Mouse (Mus musculus) midbrain, postnatal 0 days (tissue): Measurements from ENCODE around the gene Lrrc8d. TPM values are rescaled to one million over a fixed set of nuclear protein-coding genes. Genes with fewer than 3 reads are reported as not detected.

ENCODE experiments used
- ATAC-seq: fragments of 200-750 bp; cut with Nextera tagmentation; 2 replicates; pipeline ENCODE4 v1.8.0; 2017; ENCODE audit warnings: moderate number of reproducible peaks, mild to moderate bottlenecking, moderate TSS enrichment, moderate library complexity; ENCODE audit not compliant: low FRiP score
- DNase-seq: peaks from one replicate; pipeline ENCODE4 v3.0.0-alpha.2; 2015; ENCODE audit warnings: low spot score
- H3K27ac ChIP-seq: fragments of 300-500 bp; sonication (generic); 2 replicates; pipeline ENCODE4 v1.5.1; 2014; ENCODE audit warnings: low read depth, mild to moderate bottlenecking, low read length, mixed read lengths
- H3K27me3 ChIP-seq: fragments of 300-500 bp; sonication (generic); 2 replicates; pipeline ENCODE4 v1.6.1; 2014; ENCODE audit warnings: low read length, control low read depth, mixed read lengths; ENCODE audit not compliant: insufficient read depth
- H3K36me3 ChIP-seq: fragments of 300-500 bp; sonication (generic); 2 replicates; pipeline ENCODE4 v1.6.1; 2014; ENCODE audit warnings: low read length, control low read depth, mixed read lengths; ENCODE audit not compliant: insufficient read depth
- H3K4me1 ChIP-seq: fragments of 300-500 bp; sonication (generic); 2 replicates; pipeline ENCODE4 v1.6.1; 2014; ENCODE audit warnings: mild to moderate bottlenecking, control low read depth, antibody characterized with exemption, low read length, mixed read lengths; ENCODE audit not compliant: insufficient read depth
- H3K4me2 ChIP-seq: fragments of 300-500 bp; sonication (generic); 2 replicates; pipeline ENCODE4 v1.6.1; 2014; ENCODE audit warnings: low read depth, mild to moderate bottlenecking, low read length, mixed read lengths; ENCODE audit not compliant: poor library complexity, severe bottlenecking
- H3K4me3 ChIP-seq: fragments of 300-500 bp; sonication (generic); 2 replicates; pipeline ENCODE4 v1.5.1; 2014; ENCODE audit warnings: low read depth, mild to moderate bottlenecking, low read length, moderate library complexity
- H3K9ac ChIP-seq: fragments of 300-500 bp; sonication (generic); replicated peaks from 2 replicates; pipeline ENCODE4 v1.6.1; 2014; ENCODE audit warnings: mild to moderate bottlenecking, low read length, moderate library complexity, mixed read lengths; ENCODE audit not compliant: poor library complexity, severe bottlenecking
- H3K9me3 ChIP-seq: fragments of 300-500 bp; sonication (generic); 2 replicates; pipeline ENCODE4 v1.6.1; 2016; ENCODE audit warnings: low read length, control low read depth
- CTCF ChIP-seq: IDR thresholded peaks from 2 replicates; pipeline ENCODE4 v1.5.1; 2016; ENCODE audit warnings: antibody characterized with exemption, mild to moderate bottlenecking
- WGBS: fragments of 180-500 bp; shearing (Covaris S2); extraction: QIAGEN DNeasy Blood & Tissue Kit; methylation state at CpG from one replicate; pipeline ENCODE4 v1.1.7; 2014; 5-methylcytosine and 5-hydroxymethylcytosine counted together
- polyA plus RNA-seq: library from polyadenylated mRNA; unstranded; fragments of >200 nt; fragmentation: Nextera tagmentation; extraction: Ambion mirVana; gene quantifications from 2 replicates; pipeline ENCODE4 v1.2.1, GENCODE M21; 2015
- total RNA-seq: library from RNA; depleted of rRNA; stranded (reverse); fragments of >200 nt; gene quantifications from 2 replicates; pipeline ENCODE4 v1.2.3, GENCODE M21; 2014

Lrrc8d gene
- total and polyA plus RNA-seq, 2 experiments from 2014 or later, result 18.5 to 30.4 TPM

DNA sequence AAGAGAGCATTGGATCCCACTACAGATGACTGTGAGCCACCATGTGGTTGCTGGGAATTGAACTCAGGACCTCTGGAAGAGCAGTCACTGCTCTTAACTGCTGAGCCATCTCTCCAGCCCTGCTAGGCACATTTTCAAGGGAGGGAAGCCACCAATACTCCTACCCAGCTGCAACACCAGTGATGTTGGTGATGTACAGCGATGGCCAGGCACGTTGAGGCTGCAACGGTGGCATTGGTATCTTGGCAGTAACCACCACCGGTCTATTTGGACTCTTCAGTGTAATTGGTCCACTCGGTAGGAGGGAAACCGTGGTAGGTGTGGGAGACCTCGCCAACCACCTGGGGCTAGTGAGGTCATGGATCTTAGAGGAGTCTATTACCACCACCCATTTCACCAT lies 170.0 kb downstream of the Lrrc8d start:
- H3K9me3 ChIP-seq, result no peaks in the 10 kb centered on the region
- 90% methylated on average over 7 of the region's 7 CpGs for WGBS
- no peak overlapping the region for H3K4me3 ChIP-seq
- no peak for TF ChIP-seq CTCF
- no peak for DNase-seq
- no peaks in the 10 kb centered on the region for H3K36me3 ChIP-seq
- H3K4me1 ChIP-seq, result no peaks in the 10 kb centered on the region
- H3K27ac ChIP-seq, result no peak overlapping the region
- no peak overlapping the region for H3K4me2 ChIP-seq
- no peaks in the 10 kb centered on the region for H3K27me3 ChIP-seq
- no peak overlapping the region for H3K9ac ChIP-seq
- ATAC-seq, result no peak

DNA sequence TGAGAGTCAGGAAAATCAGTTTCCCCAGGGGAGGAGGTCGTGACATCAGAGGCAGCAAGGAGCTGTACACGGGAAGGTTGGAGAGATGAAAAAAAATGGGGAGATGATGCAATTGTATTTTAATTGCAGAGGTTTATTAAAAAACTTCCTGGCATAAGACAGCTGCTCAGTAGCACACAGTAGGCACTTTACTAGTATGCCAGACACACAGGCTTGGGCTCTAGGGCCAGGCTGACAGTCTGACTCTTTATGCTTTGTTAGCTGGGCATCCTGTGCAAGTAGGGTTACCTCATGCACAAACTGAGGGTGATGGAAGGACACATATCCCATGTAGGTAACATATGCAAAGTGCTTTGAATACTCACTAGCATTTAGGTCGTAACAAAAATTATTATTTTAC lies 171.4 kb downstream of the Lrrc8d start:
- ATAC-seq (no peak), DNase-seq (no peak)
- Histone ChIP-seq H3K9me3 (no peaks in the 10 kb centered on the region), H3K27me3 (no peaks in the 10 kb centered on the region), H3K9ac (no peak overlapping the region), H3K4me1 (no peaks in the 10 kb centered on the region), H3K27ac (no peak overlapping the region), H3K36me3 (no peaks in the 10 kb centered on the region), H3K4me2 (no peak overlapping the region), H3K4me3 (no peak overlapping the region)
- TF ChIP-seq CTCF, result no peak
- 77% methylated on average over 3 of the region's 3 CpGs for WGBS

GRCm38 (mm10) chr5:105872176-105872575 lies 172.4 kb downstream of the Lrrc8d start:
- Histone ChIP-seq H3K36me3 (no peaks in the 10 kb centered on the region), H3K27ac (no peak overlapping the region), H3K9ac (no peak overlapping the region), H3K4me1 (no peaks in the 10 kb centered on the region), H3K4me2 (no peak overlapping the region), H3K4me3 (no peak overlapping the region), H3K9me3 (no peaks in the 10 kb centered on the region), H3K27me3 (no peaks in the 10 kb centered on the region)
- 85% methylated on average over 8 of the region's 8 CpGs for WGBS
- TF ChIP-seq CTCF, result no peak
- ATAC-seq (no peak), DNase-seq (no peak)

DNA sequence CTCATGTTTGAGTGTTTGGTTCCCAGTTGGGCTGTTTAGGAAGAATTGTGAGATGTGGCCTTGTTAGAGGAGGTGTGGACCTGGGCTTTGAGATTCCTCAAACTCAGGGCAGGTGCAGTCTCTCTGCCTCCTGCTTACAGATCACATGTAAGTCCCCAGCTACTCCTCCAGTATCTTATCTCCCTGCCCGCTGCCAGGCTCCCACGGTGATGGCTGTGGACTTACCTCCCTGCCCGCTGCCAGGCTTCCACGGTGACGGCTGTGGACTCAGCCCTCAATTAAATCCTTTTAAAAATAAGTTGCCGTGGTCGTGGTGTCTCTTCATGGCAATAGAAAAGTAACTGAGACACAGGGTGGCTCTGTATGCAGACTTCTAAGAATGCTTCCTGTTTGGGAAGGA lies 173.1 kb downstream of the Lrrc8d start:
- no peaks in the 10 kb centered on the region for H3K36me3 ChIP-seq
- no peak for TF ChIP-seq CTCF
- ATAC-seq, result no peak
- H3K9ac ChIP-seq, result no peak overlapping the region
- no peaks in the 10 kb centered on the region for H3K27me3 ChIP-seq
- no peak overlapping the region for H3K27ac ChIP-seq
- H3K9me3 ChIP-seq, result no peaks in the 10 kb centered on the region
- WGBS, result 42% methylated on average over 7 of the region's 7 CpGs
- peaks cover 2% of the 10 kb centered on the region; the same call in 1 of the 2 replicates for H3K4me1 ChIP-seq
- no peak for DNase-seq
- H3K4me3 ChIP-seq, result no peak overlapping the region
- no peak overlapping the region for H3K4me2 ChIP-seq

GRCm38 (mm10) chr5:105873774-105874173 lies 174.0 kb downstream of the Lrrc8d start:
- H3K9me3 ChIP-seq, result no peaks in the 10 kb centered on the region
- H3K4me2 ChIP-seq, result no peak overlapping the region
- DNase-seq (no peak), ATAC-seq (no peak)
- H3K27me3 ChIP-seq, result no peaks in the 10 kb centered on the region
- H3K9ac ChIP-seq, result no peak overlapping the region
- peaks cover 9% of the 10 kb centered on the region for H3K4me1 ChIP-seq
- TF ChIP-seq CTCF, result no peak
- no peaks in the 10 kb centered on the region for H3K36me3 ChIP-seq
- H3K4me3 ChIP-seq, result no peak overlapping the region
- no peak overlapping the region for H3K27ac ChIP-seq
- 81% methylated on average over 3 of the region's 3 CpGs for WGBS

DNA sequence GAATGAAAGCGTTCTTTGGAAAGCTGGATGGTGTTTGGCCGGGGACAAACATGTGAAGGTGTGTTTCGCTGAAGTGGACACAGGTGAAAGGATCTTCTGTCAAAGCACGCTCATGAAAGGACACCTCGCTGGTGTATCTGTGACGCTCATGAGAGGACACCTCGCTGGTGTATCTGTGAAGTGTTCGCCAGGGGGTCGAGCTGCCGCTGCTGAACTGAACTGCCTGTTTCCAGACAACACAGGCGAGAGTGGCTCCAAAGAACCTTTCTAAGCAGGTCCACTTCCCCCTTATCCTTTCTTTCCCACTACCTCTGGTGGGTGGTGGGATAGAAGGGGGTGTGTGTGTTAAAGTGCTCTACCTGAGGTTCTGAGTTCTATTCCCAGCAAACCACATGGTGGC lies 174.7 kb downstream of the Lrrc8d start:
- Histone ChIP-seq H3K9me3 (no peaks in the 10 kb centered on the region), H3K4me3 (no peak overlapping the region), H3K4me1 (peaks cover 9% of the 10 kb centered on the region), H3K4me2 (no peak overlapping the region), H3K36me3 (no peaks in the 10 kb centered on the region), H3K9ac (no peak overlapping the region), H3K27ac (no peak overlapping the region), H3K27me3 (no peaks in the 10 kb centered on the region)
- 97% methylated on average over 11 of the region's 11 CpGs for WGBS
- DNase-seq (no peak), ATAC-seq (no peak)
- no peak for TF ChIP-seq CTCF
